Mouse (Mus musculus): ENCODE measurements at regions not wholly inside any gene's neighbourhood (a gene's known extent, or its start where the extent isn't known, plus 50 kb on each side); places are given as distances from the start of the nearest gene placed in this dataset.

DNA sequence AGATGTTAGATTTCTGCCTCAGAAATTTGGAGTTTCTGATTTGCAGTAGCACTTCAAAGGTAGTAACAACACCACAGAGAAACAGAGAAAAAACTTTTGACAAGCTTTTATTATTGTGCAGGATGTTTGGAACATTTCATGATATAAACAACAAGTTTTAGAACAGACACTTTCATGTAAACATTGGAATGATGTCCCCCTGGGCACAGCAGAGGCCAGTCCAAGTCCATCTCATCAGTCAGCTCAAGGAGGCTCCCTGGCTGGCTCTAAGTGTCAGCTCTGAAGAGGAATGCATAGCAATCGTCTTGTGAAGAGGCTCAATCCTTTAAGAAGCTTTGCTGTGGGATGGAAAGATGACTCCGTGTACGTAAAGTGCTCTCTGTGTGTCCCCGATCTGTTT, 612.2 kb upstream of the Tbl1xr1 start:
- H3K4me3 ChIP-seq (ENCODE audit: insufficient read depth, low read length) = no peak overlapping the region
- no peak overlapping the region for H3K27ac ChIP-seq (ENCODE audit: insufficient read depth, low read length)
- peaks cover 5% of the 10 kb centered on the region; the same call in 1 of the 2 replicates for H3K4me1 ChIP-seq (ENCODE audit: control insufficient read depth, insufficient read depth, low read length)
- no peak for TF ChIP-seq CTCF (IDR thresholded peaks at IDR 0.05; ENCODE audit: borderline replicate concordance, insufficient read depth, low read length)
- TF ChIP-seq POLR2A (IDR thresholded peaks at IDR 0.05; ENCODE audit: low read depth, low read length) = no peak

GRCm38 (mm10) chr3:21466113-21466645, 610.3 kb upstream of the Tbl1xr1 start:
- H3K4me3 ChIP-seq (ENCODE audit: insufficient read depth, low read length) = no peak overlapping the region
- TF ChIP-seq POLR2A (IDR thresholded peaks at IDR 0.05; ENCODE audit: low read depth, low read length) = no peak; the same call in 1 of the 2 replicates
- TF ChIP-seq CTCF (IDR thresholded peaks at IDR 0.05; ENCODE audit: borderline replicate concordance, insufficient read depth, low read length) = no peak
- peak overlapping the region; percentile 86 for H3K27ac ChIP-seq (ENCODE audit: insufficient read depth, low read length)
- peaks cover 5% of the 10 kb centered on the region; the same call in 1 of the 2 replicates for H3K4me1 ChIP-seq (ENCODE audit: control insufficient read depth, insufficient read depth, low read length)

DNA sequence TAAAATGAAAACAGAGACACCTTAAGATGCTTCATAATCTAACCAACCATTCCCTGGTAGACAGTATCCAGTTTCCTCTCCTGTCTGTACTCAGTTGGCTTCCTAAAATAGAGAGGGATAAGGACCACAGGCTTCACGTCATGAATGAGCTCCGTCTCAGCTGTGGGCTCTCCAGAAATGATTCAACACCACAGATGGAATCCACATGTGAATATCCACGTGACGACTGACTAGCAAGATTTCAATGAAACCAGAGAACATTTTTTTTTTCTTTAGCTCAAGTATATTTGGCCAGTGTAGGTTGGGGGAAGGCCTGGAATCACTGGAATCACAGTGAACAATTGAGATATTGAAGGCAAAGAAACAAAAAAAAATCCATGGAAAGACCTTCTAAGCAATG, 599.1 kb upstream of the Tbl1xr1 start:
- TF ChIP-seq POLR2A (IDR thresholded peaks at IDR 0.05; ENCODE audit: low read depth, low read length) (no peak), CTCF (IDR thresholded peaks at IDR 0.05; ENCODE audit: borderline replicate concordance, insufficient read depth, low read length) (no peak)
- H3K4me3 ChIP-seq (ENCODE audit: insufficient read depth, low read length) = no peak overlapping the region
- H3K27ac ChIP-seq (ENCODE audit: insufficient read depth, low read length) = peak overlapping the region; percentile 94
- peaks cover 4% of the 10 kb centered on the region; the same call in 1 of the 2 replicates for H3K4me1 ChIP-seq (ENCODE audit: control insufficient read depth, insufficient read depth, low read length)

DNA sequence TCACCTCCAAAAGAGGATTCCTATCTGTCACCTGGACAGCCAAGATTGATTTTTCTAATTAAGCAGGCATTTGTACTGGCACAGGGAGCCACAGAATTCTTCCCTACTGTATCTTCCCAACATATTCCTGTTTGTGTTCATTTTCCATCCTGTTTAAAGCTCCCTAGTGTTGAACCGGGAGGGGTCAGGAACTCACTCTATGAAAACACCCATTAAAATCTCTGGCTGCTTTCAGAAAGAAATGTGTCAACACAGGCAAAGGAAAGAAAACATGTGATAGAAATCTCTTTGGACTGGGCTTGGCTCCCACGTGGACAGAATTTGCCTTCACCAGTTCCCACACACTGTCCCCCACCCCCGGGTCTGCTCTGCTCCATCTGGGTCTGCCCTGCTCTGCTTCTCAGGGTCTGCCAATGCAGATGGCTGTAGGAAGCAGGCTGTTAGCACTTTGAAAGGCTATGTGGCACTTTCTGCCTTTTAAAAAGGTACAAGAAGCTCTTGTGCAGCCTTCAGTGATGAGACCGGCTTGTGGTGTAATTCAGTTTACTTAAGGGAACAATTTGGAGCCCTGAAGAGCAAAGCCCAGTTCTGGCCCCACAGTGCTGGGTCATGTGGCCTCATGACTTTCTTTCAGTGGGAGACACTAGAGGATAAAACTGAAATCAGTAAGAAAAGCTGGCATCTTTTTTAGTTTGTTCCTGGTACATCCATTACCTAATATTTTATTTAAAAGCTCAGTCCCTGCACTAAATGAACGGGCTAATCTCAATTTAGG, 597.2 kb upstream of the Tbl1xr1 start:
- peaks cover 4% of the 10 kb centered on the region; the same call in 1 of the 2 replicates for H3K4me1 ChIP-seq (ENCODE audit: control insufficient read depth, insufficient read depth, low read length)
- H3K4me3 ChIP-seq (ENCODE audit: insufficient read depth, low read length) = no peak overlapping the region
- TF ChIP-seq CTCF (IDR thresholded peaks at IDR 0.05; ENCODE audit: borderline replicate concordance, insufficient read depth, low read length) (no peak), POLR2A (IDR thresholded peaks at IDR 0.05; ENCODE audit: low read depth, low read length) (no peak)
- H3K27ac ChIP-seq (ENCODE audit: insufficient read depth, low read length) = peak overlapping the region; percentile 90

DNA sequence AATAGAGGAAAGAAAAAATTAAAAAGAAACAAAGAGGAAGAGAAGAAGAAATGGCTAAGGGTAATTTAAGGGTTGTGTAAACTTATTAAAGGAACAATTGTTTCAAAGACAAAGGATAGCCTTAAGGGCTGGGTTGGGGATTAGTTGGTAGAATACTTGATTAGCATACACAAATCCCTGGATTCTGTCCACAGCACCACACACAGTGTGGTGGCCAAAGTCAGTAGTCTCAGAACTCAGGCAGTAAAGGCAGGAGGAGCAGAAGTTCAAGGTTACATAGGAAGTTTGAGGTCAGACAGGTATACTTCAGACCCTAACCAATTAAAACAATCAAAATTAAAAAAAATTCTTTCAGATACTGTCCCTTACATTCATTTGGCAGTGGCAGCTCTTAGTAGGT, 596.6 kb upstream of the Tbl1xr1 start:
- no peak overlapping the region for H3K4me3 ChIP-seq (ENCODE audit: insufficient read depth, low read length)
- H3K27ac ChIP-seq (ENCODE audit: insufficient read depth, low read length) = peak overlapping the region; percentile 90
- H3K4me1 ChIP-seq (ENCODE audit: control insufficient read depth, insufficient read depth, low read length) = peaks cover 4% of the 10 kb centered on the region; the same call in 1 of the 2 replicates
- TF ChIP-seq POLR2A (IDR thresholded peaks at IDR 0.05; ENCODE audit: low read depth, low read length) = no peak
- no peak for TF ChIP-seq CTCF (IDR thresholded peaks at IDR 0.05; ENCODE audit: borderline replicate concordance, insufficient read depth, low read length)

GRCm38 (mm10) chr3:21484052-21484451, 592.4 kb upstream of the Tbl1xr1 start:
- no peaks in the 10 kb centered on the region for H3K4me1 ChIP-seq (ENCODE audit: control insufficient read depth, insufficient read depth, low read length)
- H3K27ac ChIP-seq (ENCODE audit: insufficient read depth, low read length) = no peak overlapping the region
- no peak for TF ChIP-seq CTCF (IDR thresholded peaks at IDR 0.05; ENCODE audit: borderline replicate concordance, insufficient read depth, low read length)
- no peak for TF ChIP-seq POLR2A (IDR thresholded peaks at IDR 0.05; ENCODE audit: low read depth, low read length)
- no peak overlapping the region for H3K4me3 ChIP-seq (ENCODE audit: insufficient read depth, low read length)

DNA sequence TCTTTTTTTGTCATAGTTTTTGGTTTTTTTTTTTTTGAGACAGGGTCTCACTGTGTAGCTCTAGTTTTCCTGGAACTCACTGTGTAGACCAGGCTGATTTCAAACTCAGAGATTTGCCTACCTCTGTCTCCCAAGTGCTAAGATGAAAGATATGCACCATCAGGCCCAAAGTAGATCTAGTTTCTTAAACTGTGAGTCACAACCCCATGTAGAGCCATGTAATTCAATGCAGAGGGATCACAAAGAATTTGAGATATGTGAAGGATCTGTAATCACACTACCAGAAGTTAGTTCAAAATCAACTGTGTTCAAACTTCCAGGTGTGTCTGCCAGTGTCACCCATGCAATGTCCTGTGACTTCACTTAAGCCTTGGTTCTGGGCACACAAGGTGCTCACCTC, 591.0 kb upstream of the Tbl1xr1 start:
- no peak overlapping the region for H3K4me3 ChIP-seq (ENCODE audit: insufficient read depth, low read length)
- no peak for TF ChIP-seq POLR2A (IDR thresholded peaks at IDR 0.05; ENCODE audit: low read depth, low read length)
- no peak for TF ChIP-seq CTCF (IDR thresholded peaks at IDR 0.05; ENCODE audit: borderline replicate concordance, insufficient read depth, low read length)
- no peak overlapping the region for H3K27ac ChIP-seq (ENCODE audit: insufficient read depth, low read length)
- no peaks in the 10 kb centered on the region for H3K4me1 ChIP-seq (ENCODE audit: control insufficient read depth, insufficient read depth, low read length)

- H3K4me1 ChIP-seq (ENCODE audit: control insufficient read depth, insufficient read depth, low read length) = no peaks in the 10 kb centered on the region
- TF ChIP-seq CTCF (IDR thresholded peaks at IDR 0.05; ENCODE audit: borderline replicate concordance, insufficient read depth, low read length) = no peak
- TF ChIP-seq POLR2A (IDR thresholded peaks at IDR 0.05; ENCODE audit: low read depth, low read length) = no peak
Measured at GRCm38 (mm10) chr3:21489547-21489946, 586.9 kb upstream of the Tbl1xr1 start.

DNA sequence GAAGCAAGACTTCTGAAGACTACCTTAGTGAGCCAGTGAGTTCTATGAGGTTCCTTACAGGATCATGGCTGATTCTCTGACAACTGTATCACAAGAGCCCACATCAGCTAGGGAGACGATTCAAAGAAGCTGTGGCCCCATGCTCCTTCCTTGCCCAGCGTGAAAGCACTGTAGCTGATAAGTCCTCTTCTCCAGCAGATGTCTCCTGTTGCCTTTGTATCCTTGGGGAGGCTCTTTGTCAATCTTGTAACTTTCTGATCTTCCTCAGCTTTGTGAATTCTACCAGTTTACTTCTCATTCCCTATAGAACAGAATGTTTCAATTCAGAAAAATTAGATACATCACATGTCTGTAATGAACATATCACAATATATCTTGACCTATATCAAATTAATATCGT, 584.0 kb upstream of the Tbl1xr1 start:
- no peak for TF ChIP-seq POLR2A (IDR thresholded peaks at IDR 0.05; ENCODE audit: low read depth, low read length)
- TF ChIP-seq CTCF (IDR thresholded peaks at IDR 0.05; ENCODE audit: borderline replicate concordance, insufficient read depth, low read length) = no peak
- no peaks in the 10 kb centered on the region for H3K4me1 ChIP-seq (ENCODE audit: control insufficient read depth, insufficient read depth, low read length)

More at GRCm38 (mm10) chr3:21489547-21489946, 586.9 kb upstream of the Tbl1xr1 start:
- no peak overlapping the region for H3K4me3 ChIP-seq (ENCODE audit: insufficient read depth, low read length)
- no peak overlapping the region for H3K27ac ChIP-seq (ENCODE audit: insufficient read depth, low read length)

GRCm38 (mm10) chr3:21493384-21493783, 583.1 kb upstream of the Tbl1xr1 start:
- H3K4me3 ChIP-seq (ENCODE audit: insufficient read depth, low read length) = no peak overlapping the region
- TF ChIP-seq CTCF (IDR thresholded peaks at IDR 0.05; ENCODE audit: borderline replicate concordance, insufficient read depth, low read length) (no peak), POLR2A (IDR thresholded peaks at IDR 0.05; ENCODE audit: low read depth, low read length) (no peak)
- H3K4me1 ChIP-seq (ENCODE audit: control insufficient read depth, insufficient read depth, low read length) = no peaks in the 10 kb centered on the region
- no peak overlapping the region for H3K27ac ChIP-seq (ENCODE audit: insufficient read depth, low read length)

More for the DNA sequence above, 584.0 kb upstream of the Tbl1xr1 start:
- H3K4me3 ChIP-seq (ENCODE audit: insufficient read depth, low read length) = no peak overlapping the region
- H3K27ac ChIP-seq (ENCODE audit: insufficient read depth, low read length) = no peak overlapping the region

Data from embryonic fibroblast, embryonic 13.5 days (primary cell).